Mouse (Mus musculus): ENCODE data around the gene Gm17019.
"Not testable (repeated sequence)": the region's sequence is repeated elsewhere in the genome, so short reads cannot be mapped to it uniquely, and the experiment has no call there.

GRCm38 (mm10) chr5:15054151-15055025 is 21.6 kb upstream of the Gm17019 start:
- TF ChIP-seq CTCF (IDR thresholded peaks at IDR 0.05; ENCODE audit: low read depth, low read length); POLR2A (IDR thresholded peaks at IDR 0.05; ENCODE audit: extremely low read depth, insufficient read depth, low read length): not testable (repeated sequence)

Data from liver, adult 2 months (tissue).